Mouse (Mus musculus): ENCODE data around the gene Cmtm3.

GRCm38 (mm10) chr8:104390245-104390644, 51.0 kb downstream of the Cmtm3 start:
- TF ChIP-seq CTCF (IDR thresholded peaks at IDR 0.05; ENCODE audit: borderline replicate concordance, extremely low read depth, insufficient read depth, insufficient read length) (no peak), POLR2A (IDR thresholded peaks at IDR 0.05; ENCODE audit: borderline replicate concordance, extremely low read depth, insufficient read depth, insufficient read length, poor library complexity, severe bottlenecking) (no peak)
